Mouse (Mus musculus) adrenal gland, postnatal 36 days (tissue): ENCODE measurements around the gene Mrps6. TPM values are rescaled to one million over a fixed set of nuclear protein-coding genes. Genes with fewer than 3 reads are reported as not detected.

ENCODE experiments used
- total RNA-seq, 2 experiments: library from RNA; stranded (reverse); gene quantifications; 2 replicates each; pipeline ENCODE4 v1.2.3; 2021

Gene Mrps6
- total RNA-seq, 2 experiments from 2014 or later = 84.1 to 117 TPM

Other genes with a start within 250 kb of the Mrps6 start
- gene Gm49711, start within 50 bp of the Mrps6 start, total RNA-seq = not detected
- 10 to 100 TPM; 26.4 to 59.1 TPM for gene Slc5a3, start 52 bp downstream of the Mrps6 start, total RNA-seq
- gene Kcne2, start 234.1 kb downstream of the Mrps6 start, total RNA-seq = under 1 TPM in 1 of 2 experiments, not detected in 1; 0.16 TPM
- gene Smim11, start 243.0 kb downstream of the Mrps6 start, total RNA-seq = 10 to 100 TPM; 56.5 to 61.6 TPM